9 mouse cellular contexts compared by ENCODE assay signal in the genomic region with DNA sequence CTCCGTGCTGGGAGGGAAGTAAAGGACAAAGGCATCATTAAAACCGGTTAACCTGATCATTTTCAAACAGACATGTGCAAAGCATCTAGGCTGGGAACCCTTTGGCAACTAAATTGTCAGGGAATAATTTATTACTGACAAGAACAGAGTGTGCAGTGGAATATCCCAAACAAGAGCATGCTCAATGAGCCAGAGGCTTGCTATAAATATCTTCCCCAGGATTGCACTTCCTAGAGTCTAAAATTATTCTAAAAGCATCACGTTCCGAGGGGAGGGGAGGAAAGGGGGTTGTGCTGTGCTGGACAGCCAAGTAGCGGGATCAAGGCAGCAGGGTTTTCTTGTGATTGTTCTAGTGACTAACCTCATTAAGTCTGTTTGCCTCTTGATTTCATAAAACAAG.
DNase-seq lines count a peak whose midpoint lies in the region; ATAC-seq lines count a peak whose summit lies in the region.
"Had no signal": no experiment of that assay in that cellular context is flagged by ENCODE, and none has a peak within 500 bp of the region (broad histone marks: within the 10 kb centered on the region; RNA-seq: fewer than 3 reads in every experiment).

No protein-coding gene starts in this region.

- H3K9me3 ChIP-seq in forebrain, embryonic 15.5 days = no peaks in the 10 kb centered on the region
- H3K9me3 ChIP-seq in hindbrain, embryonic 13.5 days = no peaks in the 10 kb centered on the region

- H3K27me3 ChIP-seq in forebrain, embryonic 15.5 days = no peaks in the 10 kb centered on the region
- H3K27me3 ChIP-seq in hindbrain, embryonic 13.5 days = no peaks in the 10 kb centered on the region

- 5% methylated on average over 5 of the region's 5 CpGs for WGBS in forebrain, embryonic 15.5 days
- 10% methylated on average over 5 of the region's 5 CpGs for WGBS in hindbrain, embryonic 13.5 days

- DNase-seq in frontal cortex, adult 2 months (ENCODE audit: extremely low spot score in 1 of 2, low spot score in 1 of 2) = peak; percentile 16 to 45
- DNase-seq in frontal cortex, postnatal 14 days (ENCODE audit: low spot score in 2 of 2) = no peak
- peak; percentile 74 for DNase-seq in adipocyte (ENCODE audit: low spot score)
- peak; percentile 56 for DNase-seq in lung, postnatal 10 days
- no peak for DNase-seq in spleen, postnatal 10 days (ENCODE audit: low spot score in 2 of 2)
- no peak for DNase-seq in urinary bladder, adult 2 months (ENCODE audit: low spot score)

- no peak overlapping the region for H3K4me2 ChIP-seq in forebrain, embryonic 15.5 days (replicated peaks)
- H3K4me2 ChIP-seq in hindbrain, embryonic 13.5 days = no peak overlapping the region

- H3K36me3 ChIP-seq in forebrain, embryonic 15.5 days = no peaks in the 10 kb centered on the region
- H3K36me3 ChIP-seq in hindbrain, embryonic 13.5 days = no peaks in the 10 kb centered on the region

- H3K9ac ChIP-seq in forebrain, embryonic 15.5 days (replicated peaks) = no peak overlapping the region
- no peak overlapping the region for H3K9ac ChIP-seq in hindbrain, embryonic 13.5 days

- peak overlapping the region; percentile 55; the same call in 1 of the 2 replicates for H3K27ac ChIP-seq in forebrain, embryonic 15.5 days (replicated peaks)
- peak overlapping the region; percentile 70 for H3K27ac ChIP-seq in hindbrain, embryonic 13.5 days

- ATAC-seq in forebrain, embryonic 15.5 days (replicated peaks) = peak; percentile 61; the same call in 1 of the 2 replicates
- ATAC-seq in hindbrain, embryonic 13.5 days (ENCODE audit: low FRiP score) = peak; percentile 61; the same call in 1 of the 2 replicates

- H3K4me1 ChIP-seq in forebrain, embryonic 15.5 days = peaks cover 7% of the 10 kb centered on the region; the same call in 1 of the 2 replicates
- peaks cover 3% of the 10 kb centered on the region; the same call in 1 of the 2 replicates for H3K4me1 ChIP-seq in hindbrain, embryonic 13.5 days (replicated peaks)

- no peak overlapping the region for H3K4me3 ChIP-seq in forebrain, embryonic 15.5 days
- no peak overlapping the region for H3K4me3 ChIP-seq in hindbrain, embryonic 13.5 days
- H3K4me3 ChIP-seq: erythroblast, embryonic 14.5 days had no signal

Comparison
In these comparisons a context has a peak if more than half of its experiments do, and no peak if none do; other contexts are left out.
1. DNase-seq: peak in frontal cortex, adult 2 months (2 of 2), adipocyte (single experiment) and lung, postnatal 10 days (single experiment); none in frontal cortex, postnatal 14 days (0 of 2), spleen, postnatal 10 days (0 of 2) and urinary bladder, adult 2 months (single experiment).